Mouse (Mus musculus) intestine, embryonic 14.5 days (tissue): ENCODE results near the gene Zbtb49. TPM values are rescaled to one million over a fixed set of nuclear protein-coding genes. Genes with fewer than 3 reads are reported as not detected.

ENCODE experiments used
- ATAC-seq: fragments of 200-750 bp; cut with Nextera tagmentation; replicated peaks from 2 replicates; pipeline ENCODE4 v1.8.0; 2017; ENCODE audit warnings: low read depth, moderate number of reproducible peaks, moderate TSS enrichment, moderate library complexity; ENCODE audit not compliant: low FRiP score, low TSS enrichment
- DNase-seq: peaks from one replicate; pipeline ENCODE4 v3.0.0-alpha.2; 2018; ENCODE audit warnings: low spot score
- H3K27ac ChIP-seq: fragments of 300-500 bp; sonication (generic); 2 replicates; pipeline ENCODE4 v1.5.1; 2014; ENCODE audit warnings: low read depth, mild to moderate bottlenecking, control low read depth
- H3K27me3 ChIP-seq: fragments of 300-500 bp; sonication (generic); replicated peaks from 2 replicates; pipeline ENCODE4 v1.6.1; 2014; ENCODE audit warnings: low read length, control low read depth; ENCODE audit not compliant: control insufficient read depth, insufficient read depth
- H3K36me3 ChIP-seq: fragments of 300-500 bp; sonication (generic); 2 replicates; pipeline ENCODE4 v1.6.1; 2014; ENCODE audit warnings: low read length, control low read depth; ENCODE audit not compliant: control insufficient read depth, insufficient read depth
- H3K4me1 ChIP-seq: fragments of 300-500 bp; sonication (generic); replicated peaks from 2 replicates; pipeline ENCODE4 v1.6.1; 2014; ENCODE audit warnings: low read length, control low read depth, mixed read lengths; ENCODE audit not compliant: control insufficient read depth, insufficient read depth
- H3K4me2 ChIP-seq: fragments of 300-500 bp; sonication (generic); 2 replicates; pipeline ENCODE4 v1.6.1; 2014; ENCODE audit warnings: low read length
- H3K4me3 ChIP-seq: fragments of 300-500 bp; sonication (generic); 2 replicates; pipeline ENCODE4 v1.5.1; 2014; ENCODE audit warnings: low read depth, low read length, control low read depth, mixed read lengths
- H3K9ac ChIP-seq: fragments of 300-500 bp; sonication (generic); 2 replicates; pipeline ENCODE4 v1.6.1; 2014; ENCODE audit warnings: mild to moderate bottlenecking, low read length
- H3K9me3 ChIP-seq: fragments of 300-500 bp; sonication (generic); 2 replicates; pipeline ENCODE4 v1.6.1; 2016; ENCODE audit warnings: low read length, control low read depth; ENCODE audit not compliant: control insufficient read depth
- WGBS: fragments of 180-500 bp; shearing (Covaris S2); extraction: QIAGEN DNeasy Blood & Tissue Kit; methylation state at CpG from one replicate; pipeline ENCODE4 v1.1.7; 2014; 5-methylcytosine and 5-hydroxymethylcytosine counted together
- polyA plus RNA-seq: library from polyadenylated mRNA; unstranded; fragments of >200 nt; fragmentation: Nextera tagmentation; extraction: Ambion mirVana; gene quantifications from 2 replicates; pipeline ENCODE4 v1.2.1, GENCODE M21; 2014

Gene Zbtb49
- polyA plus RNA-seq, 1 experiment from 2014 or later, result 10.5 TPM

GRCm38 (mm10) chr5:38241966-38242365 is 21.7 kb upstream of the Zbtb49 start:
- Histone ChIP-seq H3K4me1 (no peaks in the 10 kb centered on the region), H3K27ac (no peak overlapping the region), H3K4me3 (no peak overlapping the region), H3K4me2 (no peak overlapping the region), H3K9ac (no peak overlapping the region), H3K36me3 (no peaks in the 10 kb centered on the region), H3K27me3 (no peaks in the 10 kb centered on the region), H3K9me3 (no peaks in the 10 kb centered on the region)
- ATAC-seq, result no peak
- WGBS, result 84% methylated on average over 6 of the region's 6 CpGs
- no peak for DNase-seq

GRCm38 (mm10) chr5:38241473-38241834 is 21.2 kb upstream of the Zbtb49 start:
- no peak overlapping the region for H3K27ac ChIP-seq
- H3K27me3 ChIP-seq, result no peaks in the 10 kb centered on the region
- H3K9ac ChIP-seq, result no peak overlapping the region
- no peaks in the 10 kb centered on the region for H3K9me3 ChIP-seq
- DNase-seq (no peak), ATAC-seq (no peak)
- no peaks in the 10 kb centered on the region for H3K4me1 ChIP-seq
- WGBS, result 95% methylated on average over 3 of the region's 3 CpGs
- H3K4me2 ChIP-seq, result no peak overlapping the region
- H3K4me3 ChIP-seq, result no peak overlapping the region
- no peaks in the 10 kb centered on the region for H3K36me3 ChIP-seq

- ATAC-seq (peak; percentile 77; the same call in 1 of the 2 replicates), DNase-seq (peak; percentile 51)
- Histone ChIP-seq H3K27ac (no peak overlapping the region), H3K9me3 (no peaks in the 10 kb centered on the region), H3K4me3 (no peak overlapping the region), H3K36me3 (no peaks in the 10 kb centered on the region), H3K27me3 (no peaks in the 10 kb centered on the region), H3K9ac (no peak overlapping the region), H3K4me1 (no peaks in the 10 kb centered on the region), H3K4me2 (no peak overlapping the region)
- 55% methylated on average over 5 of the region's 5 CpGs for WGBS
Measured at GRCm38 (mm10) chr5:38240727-38241472, 20.6 kb upstream of the Zbtb49 start.

GRCm38 (mm10) chr5:38236627-38237026 is 16.4 kb upstream of the Zbtb49 start:
- ATAC-seq (no peak), DNase-seq (no peak)
- H3K36me3 ChIP-seq, result peaks cover 37% of the 10 kb centered on the region
- no peak overlapping the region for H3K4me2 ChIP-seq
- no peaks in the 10 kb centered on the region for H3K27me3 ChIP-seq
- no peaks in the 10 kb centered on the region for H3K4me1 ChIP-seq
- no peak overlapping the region for H3K4me3 ChIP-seq
- WGBS, result 93% methylated on average over 2 of the region's 2 CpGs
- H3K9ac ChIP-seq, result no peak overlapping the region
- H3K27ac ChIP-seq, result no peak overlapping the region
- H3K9me3 ChIP-seq, result no peaks in the 10 kb centered on the region

- Histone ChIP-seq H3K27me3 (no peaks in the 10 kb centered on the region), H3K9me3 (no peaks in the 10 kb centered on the region), H3K36me3 (peaks cover 49% of the 10 kb centered on the region), H3K9ac (no peak overlapping the region), H3K4me3 (no peak overlapping the region), H3K4me2 (no peak overlapping the region), H3K27ac (no peak overlapping the region), H3K4me1 (no peaks in the 10 kb centered on the region)
- WGBS, result 71% methylated on average over 4 of the region's 4 CpGs
- DNase-seq, result peak; percentile 73
- 0 out of 2 replicates have a peak, but pooled peaks have one; percentile 36 for ATAC-seq
Measured at GRCm38 (mm10) chr5:38235422-38235821, 15.2 kb upstream of the Zbtb49 start.

GRCm38 (mm10) chr5:38219771-38220307 is 418 bp downstream of the Zbtb49 start:
- Histone ChIP-seq H3K9ac (peak overlapping the region; percentile 63), H3K4me1 (peaks cover 15% of the 10 kb centered on the region), H3K36me3 (peaks cover 40% of the 10 kb centered on the region), H3K27me3 (no peaks in the 10 kb centered on the region), H3K4me2 (peak overlapping the region; percentile 83), H3K4me3 (peak overlapping the region; percentile 60), H3K9me3 (no peaks in the 10 kb centered on the region), H3K27ac (no peak overlapping the region)
- ATAC-seq (no peak; the same call in none of the 2 replicates), DNase-seq (no peak)
- WGBS, result under 1% methylated on average over 35 of the region's 35 CpGs

GRCm38 (mm10) chr5:38213009-38213408 is 7.2 kb downstream of the Zbtb49 start:
- no peak overlapping the region for H3K4me3 ChIP-seq
- no peaks in the 10 kb centered on the region for H3K4me1 ChIP-seq
- no peak overlapping the region for H3K9ac ChIP-seq
- no peak overlapping the region for H3K27ac ChIP-seq
- no peaks in the 10 kb centered on the region for H3K9me3 ChIP-seq
- ATAC-seq, result no peak
- 88% methylated on average over 6 of the region's 6 CpGs for WGBS
- no peak overlapping the region for H3K4me2 ChIP-seq
- H3K36me3 ChIP-seq, result peaks cover 78% of the 10 kb centered on the region
- DNase-seq, result no peak
- no peaks in the 10 kb centered on the region for H3K27me3 ChIP-seq

GRCm38 (mm10) chr5:38211691-38212090 is 8.6 kb downstream of the Zbtb49 start:
- Histone ChIP-seq H3K9ac (no peak overlapping the region), H3K36me3 (peaks cover 73% of the 10 kb centered on the region), H3K27ac (no peak overlapping the region), H3K27me3 (no peaks in the 10 kb centered on the region), H3K4me1 (no peaks in the 10 kb centered on the region), H3K4me2 (no peak overlapping the region), H3K4me3 (no peak overlapping the region), H3K9me3 (no peaks in the 10 kb centered on the region)
- DNase-seq (no peak), ATAC-seq (no peak)
- WGBS, result 88% methylated on average over 8 of the region's 8 CpGs

- peaks cover 60% of the 10 kb centered on the region for H3K36me3 ChIP-seq
- no peaks in the 10 kb centered on the region for H3K27me3 ChIP-seq
- no peak overlapping the region for H3K4me3 ChIP-seq
- H3K9me3 ChIP-seq, result no peaks in the 10 kb centered on the region
- H3K9ac ChIP-seq, result no peak overlapping the region
- no peak overlapping the region for H3K27ac ChIP-seq
- WGBS, result 72% methylated on average over 8 of the region's 8 CpGs
- H3K4me1 ChIP-seq, result no peaks in the 10 kb centered on the region
- no peak for DNase-seq
- ATAC-seq, result no peak
- H3K4me2 ChIP-seq, result no peak overlapping the region
Measured at GRCm38 (mm10) chr5:38208985-38209384, 11.3 kb downstream of the Zbtb49 start.
